Mouse (Mus musculus) CH12.LX (cell line): ENCODE measurements around the gene Lypd3. TPM values are rescaled to one million over a fixed set of nuclear protein-coding genes. Genes with fewer than 3 reads are reported as not detected.

ENCODE experiments used
- DNase-seq: peaks from one replicate; pipeline ENCODE4 v3.0.0-alpha.2; 2013; ENCODE audit errors: extremely low read depth
- H3K27ac ChIP-seq: 2 replicates; pipeline ENCODE4 v1.5.1; 2012; ENCODE audit warnings: low read depth, mild to moderate bottlenecking, control low read depth, moderate library complexity; ENCODE audit not compliant: insufficient read depth
- H3K27me3 ChIP-seq: replicated peaks from 2 replicates; pipeline ENCODE3; 2012; ENCODE audit warnings: inconsistent platforms
- H3K36me3 ChIP-seq, 2 experiments: replicated peaks in 1 of 2; 2 replicates each; pipeline versions ENCODE3 to v1.6.1; 2012; ENCODE audit warnings: inconsistent platforms in 1 of 2, low read length in 1 of 2, mild to moderate bottlenecking in 1 of 2, mixed read lengths in 1 of 2, moderate library complexity in 1 of 2; ENCODE audit not compliant: control insufficient read depth in 1 of 2, insufficient read depth in 1 of 2
- H3K4me1 ChIP-seq, 2 experiments: 2 replicates each; pipeline ENCODE4 v1.6.1; 2012; ENCODE audit warnings: inconsistent platforms in 1 of 2, moderate library complexity in 1 of 2; ENCODE audit not compliant: insufficient read depth in 2 of 2, control insufficient read depth in 1 of 2
- H3K4me2 ChIP-seq: 2 replicates; pipeline ENCODE4 v1.6.1; 2012; ENCODE audit warnings: low read depth, mild to moderate bottlenecking, control low read depth; ENCODE audit not compliant: poor library complexity, insufficient read depth, severe bottlenecking
- H3K4me3 ChIP-seq, 3 experiments: fragments of 150-350 bp in 1 of 3; sonication (generic) in 1 of 3; replicated peaks in 1 of 3; 2 replicates each; pipeline versions ENCODE3 to v1.5.1; 2011 to 2012; ENCODE audit warnings: low read depth in 2 of 3, low read length in 2 of 3, mild to moderate bottlenecking in 2 of 3, moderate library complexity in 2 of 3, control low read depth in 1 of 3, improper control_type of control experiment in 1 of 3, inconsistent platforms in 1 of 3, mixed read lengths in 1 of 3; ENCODE audit not compliant: poor library complexity in 1 of 3
- H3K79me2 ChIP-seq: replicated peaks from 2 replicates; pipeline ENCODE4 v1.6.1; 2012; ENCODE audit warnings: mild to moderate bottlenecking, moderate library complexity; ENCODE audit not compliant: control insufficient read depth, poor library complexity, insufficient read depth, severe bottlenecking; ENCODE audit errors: extremely low read depth
- H3K9ac ChIP-seq: 2 replicates; pipeline ENCODE4 v1.6.1; 2012; ENCODE audit warnings: low read depth, mild to moderate bottlenecking, control low read depth, moderate library complexity; ENCODE audit not compliant: insufficient read depth
- H3K9me3 ChIP-seq: replicated peaks from 2 replicates; pipeline ENCODE3; 2012; ENCODE audit warnings: low read length, inconsistent platforms, mixed read lengths
- CHD1 ChIP-seq: IDR thresholded peaks from 2 replicates; pipeline ENCODE4 v1.6.1; 2012; ENCODE audit warnings: low read depth, low read length, improper control_type of control experiment, inconsistent platforms
- E2F4 ChIP-seq: IDR thresholded peaks from 2 replicates; pipeline ENCODE4 v1.6.1; 2011; ENCODE audit warnings: low read depth, low read length, improper control_type of control experiment; ENCODE audit not compliant: insufficient replicate concordance
- EP300 ChIP-seq: IDR thresholded peaks from 2 replicates; pipeline ENCODE4 v1.6.1; 2011; ENCODE audit warnings: low read length, improper control_type of control experiment
- GABPA ChIP-seq: IDR thresholded peaks from 2 replicates; pipeline ENCODE4 v1.6.1; 2012; ENCODE audit warnings: low read depth, low read length, improper control_type of control experiment, inconsistent platforms; ENCODE audit not compliant: insufficient replicate concordance
- IRF4 ChIP-seq: IDR thresholded peaks from 2 replicates; pipeline ENCODE4 v1.6.1; 2014; ENCODE audit warnings: low read depth, mild to moderate bottlenecking, inconsistent platforms, low read length, improper control_type of control experiment
- JUN ChIP-seq: IDR thresholded peaks from 2 replicates; pipeline ENCODE4 v1.6.1; 2011; ENCODE audit warnings: low read depth, mild to moderate bottlenecking, low read length, improper control_type of control experiment, moderate library complexity; ENCODE audit not compliant: insufficient read depth
- MAFK ChIP-seq: IDR thresholded peaks from 2 replicates; pipeline ENCODE4 v1.6.1; 2011; ENCODE audit warnings: low read length, improper control_type of control experiment; ENCODE audit not compliant: insufficient replicate concordance
- MYC ChIP-seq: IDR thresholded peaks from 2 replicates; pipeline ENCODE4 v1.6.1; 2011; ENCODE audit warnings: low read depth, mild to moderate bottlenecking, improper control_type of control experiment, low read length
- UBTF ChIP-seq: IDR thresholded peaks from 2 replicates; pipeline ENCODE4 v1.6.1; 2012; ENCODE audit warnings: low read depth, mild to moderate bottlenecking, inconsistent platforms, low read length, improper control_type of control experiment, moderate library complexity
- USF1 ChIP-seq: IDR thresholded peaks from 2 replicates; pipeline ENCODE4 v1.6.1; 2014; ENCODE audit warnings: low read depth, mild to moderate bottlenecking, inconsistent platforms, low read length, improper control_type of control experiment
- USF2 ChIP-seq: conservative IDR thresholded peaks from 2 replicates; pipeline ENCODE4 v1.6.1; 2011; ENCODE audit warnings: low read depth, low read length, improper control_type of control experiment
- ZKSCAN1 ChIP-seq: IDR thresholded peaks from 2 replicates; pipeline ENCODE4 v1.6.1; 2012; ENCODE audit warnings: low read depth, inconsistent platforms, low read length, improper control_type of control experiment, borderline replicate concordance
- dilution Hi-C: fragments of 300-500 bp; cut with MboI; formaldehyde crosslinking; loops from 2 replicates; pipeline ENCODE4 v1.14.3; 2020; ENCODE audit warnings: low sequenced_read_pairs; ENCODE audit not compliant: extremely low pct_unique_long_range_greater_than_20kb, extremely low pct_ligation_motif_present
- in situ Hi-C: fragments of 300-500 bp; cut with MboI; formaldehyde crosslinking; loops from 3 replicates; pipeline ENCODE4 v1.14.3; 2019; ENCODE audit warnings: low sequenced_read_pairs, low pct_ligation_motif_present, low pct_unique_long_range_greater_than_20kb, mixed read lengths
- polyA plus RNA-seq: library from polyadenylated mRNA; unstranded; fragments of >175 nt; gene quantifications from 2 replicates; pipeline ENCODE4 v1.2.1, GENCODE M21; 2012; ENCODE audit warnings: low read depth; ENCODE audit not compliant: insufficient read length
- total RNA-seq, 2 experiments: library from RNA; depleted of rRNA; stranded (reverse); fragments of 300-350 nt in 1 of 2; fragments of >200 nt in 1 of 2; gene quantifications; 2 replicates each; pipeline ENCODE4 v1.2.3; 2012 to 2014

Lypd3 gene
- total RNA-seq (2012; rRNA removed) = not detected in 2 replicates
- not detected in 2 replicates for total RNA-seq (2014; rRNA removed)
- not detected in 2 replicates for polyA plus RNA-seq

- Histone ChIP-seq H3K79me2 (no peaks in the 10 kb centered on the region), H3K36me3 (no peaks in the 10 kb centered on the region), H3K4me1 (peaks cover 10 to 11% of the 10 kb centered on the region in 2 experiments), H3K9me3 (peaks cover 2% of the 10 kb centered on the region), H3K4me3 (no peak within 1 kb of the TSS), H3K4me2 (no peak within 1 kb of the TSS), H3K27ac (no peak within 1 kb of the TSS), H3K27me3 (peaks cover 11% of the 10 kb centered on the region), H3K9ac (no peak within 1 kb of the TSS)
- TF ChIP-seq ZKSCAN1 (no peak), GABPA (no peak), EP300 (no peak), MAFK (no peak), USF2 (no peak), UBTF (no peak), CHD1 (no peak)
- dilution Hi-C loops (no loop called here), in situ Hi-C loops (no loop called here)
- no peak for DNase-seq
These were observed at the start of gene Lypd3 for GRCm38 (mm10) chr7:24636264-24636663. Gene Lypd3 (plus strand): TSS chr7:24636550.

- dilution Hi-C loops = no loop called here
- H3K79me2 ChIP-seq = no peaks in the 10 kb centered on the region
- H3K4me2 ChIP-seq = no peak overlapping the region
- in situ Hi-C loops = no loop called here
- H3K9me3 ChIP-seq = peaks cover 15% of the 10 kb centered on the region
- H3K27me3 ChIP-seq = no peaks in the 10 kb centered on the region
- H3K36me3 ChIP-seq = no peaks in the 10 kb centered on the region
- H3K9ac ChIP-seq = no peak overlapping the region
- peaks cover 3 to 10% of the 10 kb centered on the region in 2 experiments for H3K4me1 ChIP-seq
- H3K4me3 ChIP-seq = no peak overlapping the region
- DNase-seq = no peak
- no peak overlapping the region for H3K27ac ChIP-seq
- no peak for TF ChIP-seq E2F4
These were observed 49.5 kb upstream of the Lypd3 start for GRCm38 (mm10) chr7:24586828-24587227.

- peaks cover 5 to 15% of the 10 kb centered on the region in 2 experiments for H3K4me1 ChIP-seq
- TF ChIP-seq UBTF = no peak
- TF ChIP-seq GABPA = no peak
- no peak for TF ChIP-seq USF1
- TF ChIP-seq JUN = no peak
- no peak for TF ChIP-seq MYC
- TF ChIP-seq IRF4 = no peak
- TF ChIP-seq, all 38 proteins: peak for 0
- Histone ChIP-seq H3K36me3 (no peaks in the 10 kb centered on the region), H3K79me2 (no peaks in the 10 kb centered on the region), H3K27ac (no peak within 1 kb of the TSS), H3K4me2 (no peak within 1 kb of the TSS), H3K9ac (no peak within 1 kb of the TSS), H3K4me3 (no peak within 1 kb of the TSS), H3K9me3 (peaks cover 15% of the 10 kb centered on the region), H3K27me3 (no peaks in the 10 kb centered on the region)
- DNase-seq = no peak
- in situ Hi-C loops (no loop called here), dilution Hi-C loops (no loop called here)
These were observed 48.8 kb upstream of the Lypd3 start, which contains the start of the genes Ethe1 and Zfp575 for GRCm38 (mm10) chr7:24587330-24588105. Gene Ethe1 (plus strand): TSS chr7:24587543. Gene Zfp575 (minus strand): TSS chr7:24587641.
